Mouse (Mus musculus): ENCODE measurements around the gene Fam219b. TPM values are rescaled to one million over a fixed set of nuclear protein-coding genes. Genes with fewer than 3 reads are reported as not detected.

The Fam219b gene
- polyA plus RNA-seq, 1 experiment from 2014 or later = 11.2 TPM

GRCm38 (mm10) chr9:57564609-57565008, 27.3 kb downstream of the Fam219b start:
- WGBS (ENCODE audit: missing documents) = 95% methylated on average over 6 of the region's 6 CpGs
- no peak overlapping the region for H3K4me3 ChIP-seq (ENCODE audit: inconsistent target)
- peaks cover 29% of the 10 kb centered on the region for H3K36me3 ChIP-seq (ENCODE audit: inconsistent target)
- H3K79me2 ChIP-seq (ENCODE audit: inconsistent target) = peaks cover 78% of the 10 kb centered on the region
- no peak overlapping the region for H3K27ac ChIP-seq

- WGBS (ENCODE audit: missing documents) = 25% methylated on average over 9 of the region's 10 CpGs
These were observed 28.5 kb downstream of the Fam219b start for GRCm38 (mm10) chr9:57565741-57566221.

GRCm38 (mm10) chr9:57566846-57567245, 29.5 kb downstream of the Fam219b start:
- H3K27ac ChIP-seq = no peak overlapping the region
- H3K4me3 ChIP-seq (ENCODE audit: inconsistent target) = no peak overlapping the region
- 83% methylated on average over 7 of the region's 8 CpGs for WGBS (ENCODE audit: missing documents)
- H3K79me2 ChIP-seq (ENCODE audit: inconsistent target) = peaks cover 100% of the 10 kb centered on the region
- peaks cover 44% of the 10 kb centered on the region for H3K36me3 ChIP-seq (ENCODE audit: inconsistent target)

More at GRCm38 (mm10) chr9:57565741-57566221, 28.5 kb downstream of the Fam219b start:
- Histone ChIP-seq H3K79me2 (ENCODE audit: inconsistent target) (peaks cover 90% of the 10 kb centered on the region), H3K36me3 (ENCODE audit: inconsistent target) (peaks cover 41% of the 10 kb centered on the region), H3K27ac (peak overlapping the region; percentile 13; the same call in 1 of the 2 replicates), H3K4me3 (ENCODE audit: inconsistent target) (no peak overlapping the region)

GRCm38 (mm10) chr9:57568500-57568899, 31.2 kb downstream of the Fam219b start:
- Histone ChIP-seq H3K36me3 (ENCODE audit: inconsistent target) (peaks cover 58% of the 10 kb centered on the region), H3K4me3 (ENCODE audit: inconsistent target) (no peak overlapping the region), H3K27ac (no peak overlapping the region), H3K79me2 (ENCODE audit: inconsistent target) (peaks cover 100% of the 10 kb centered on the region)
- WGBS (ENCODE audit: missing documents) = 100% methylated on average over 5 of the region's 6 CpGs

- H3K79me2 ChIP-seq (ENCODE audit: inconsistent target) = peaks cover 77% of the 10 kb centered on the region
- H3K36me3 ChIP-seq (ENCODE audit: inconsistent target) = peaks cover 60% of the 10 kb centered on the region
- H3K4me3 ChIP-seq (ENCODE audit: inconsistent target) = no peak overlapping the region
- H3K27ac ChIP-seq = no peak overlapping the region
These were observed 37.1 kb downstream of the Fam219b start for GRCm38 (mm10) chr9:57574397-57574796.

GRCm38 (mm10) chr9:57575577-57575976, 38.2 kb downstream of the Fam219b start:
- peaks cover 60% of the 10 kb centered on the region for H3K36me3 ChIP-seq (ENCODE audit: inconsistent target)
- H3K79me2 ChIP-seq (ENCODE audit: inconsistent target) = peaks cover 65% of the 10 kb centered on the region
- no peak overlapping the region for H3K4me3 ChIP-seq (ENCODE audit: inconsistent target)
- no peak overlapping the region for H3K27ac ChIP-seq
- WGBS (ENCODE audit: missing documents) = 97% methylated on average over 3 of the region's 3 CpGs

GRCm38 (mm10) chr9:57577144-57577849, 40.0 kb downstream of the Fam219b start:
- Histone ChIP-seq H3K27ac (peak overlapping the region; percentile 21; the same call in 1 of the 2 replicates), H3K79me2 (ENCODE audit: inconsistent target) (peaks cover 48% of the 10 kb centered on the region; the same call in 1 of the 2 replicates), H3K36me3 (ENCODE audit: inconsistent target) (peaks cover 66% of the 10 kb centered on the region), H3K4me3 (ENCODE audit: inconsistent target) (no peak overlapping the region)
- 31% methylated on average over 6 of the region's 6 CpGs for WGBS (ENCODE audit: missing documents)

GRCm38 (mm10) chr9:57584991-57585390, 47.7 kb downstream of the Fam219b start:
- Histone ChIP-seq H3K4me3 (ENCODE audit: inconsistent target) (no peak overlapping the region), H3K79me2 (ENCODE audit: inconsistent target) (no peaks in the 10 kb centered on the region), H3K36me3 (ENCODE audit: inconsistent target) (peaks cover 65% of the 10 kb centered on the region), H3K27ac (no peak overlapping the region)
- WGBS (ENCODE audit: missing documents) = 80% methylated on average over 3 of the region's 3 CpGs

- H3K27ac ChIP-seq = no peak within 1 kb of the TSS
- WGBS (ENCODE audit: missing documents) = 1% methylated on average over 55 of the region's 58 CpGs
- no peaks in the 10 kb centered on the region for H3K79me2 ChIP-seq (ENCODE audit: inconsistent target)
- H3K4me3 ChIP-seq (ENCODE audit: inconsistent target) = peak within 1 kb of the TSS; percentile 39
- peaks cover 51% of the 10 kb centered on the region for H3K36me3 ChIP-seq (ENCODE audit: inconsistent target)
These were observed 52.1 kb downstream of the Fam219b start, which contains the start of gene Ulk3 for GRCm38 (mm10) chr9:57589224-57590126. Gene Ulk3, plus strand, starts transcription at chr9:57589452.

GRCm38 (mm10) chr9:57590726-57591125, 53.4 kb downstream of the Fam219b start:
- 88% methylated on average over 5 of the region's 5 CpGs for WGBS (ENCODE audit: missing documents)
- Histone ChIP-seq H3K4me3 (ENCODE audit: inconsistent target) (no peak overlapping the region), H3K36me3 (ENCODE audit: inconsistent target) (peaks cover 61% of the 10 kb centered on the region), H3K27ac (no peak overlapping the region), H3K79me2 (ENCODE audit: inconsistent target) (no peaks in the 10 kb centered on the region)

Other genes starting within 250 kb of the Fam219b start
- gene Ppcdc, start 97.4 kb upstream of the Fam219b start, polyA plus RNA-seq (2018) = 7.9 to 18.3 TPM (median 17.6 TPM) in 3 replicates
- gene Scamp5, start 69.5 kb upstream of the Fam219b start, polyA plus RNA-seq (2018) = 64.9 to 120 TPM (median 72.8 TPM) in 3 replicates
- gene Rpp25, start 33.5 kb upstream of the Fam219b start, polyA plus RNA-seq (2018) = 0.10 to 0.36 TPM in 2 of 3 replicates, not detected in the other
- 93.1 to 404 TPM (median 403 TPM) in 3 replicates for gene Cox5a, start 16.3 kb upstream of the Fam219b start, polyA plus RNA-seq (2018)
- gene Mpi, start 15.2 kb downstream of the Fam219b start, polyA plus RNA-seq (2018) = 16.5 to 25.5 TPM (median 20.0 TPM) in 3 replicates
- gene Scamp2, start 23.4 kb downstream of the Fam219b start, polyA plus RNA-seq (2018) = 90.8 to 189 TPM (median 140 TPM) in 3 replicates
- 6.1 to 12.5 TPM (median 6.5 TPM) in 3 replicates for gene Ulk3, start 51.9 kb downstream of the Fam219b start, polyA plus RNA-seq (2018)
- not detected in 3 replicates for gene Cplx3, start 68.8 kb downstream of the Fam219b start, polyA plus RNA-seq (2018)
- not detected in 3 replicates for gene Lman1l, start 83.2 kb downstream of the Fam219b start, polyA plus RNA-seq (2018)
- 144 to 160 TPM (median 149 TPM) in 3 replicates for gene Csk, start 116.1 kb downstream of the Fam219b start, polyA plus RNA-seq (2018)
- gene Cyp1a2, start 146.2 kb downstream of the Fam219b start, polyA plus RNA-seq (2018) = not detected in 3 replicates
- gene Cyp1a1, start 150.4 kb downstream of the Fam219b start, polyA plus RNA-seq (2018) = not detected in 3 replicates
- 5.3 to 7.7 TPM (median 6.3 TPM) in 3 replicates for gene Edc3, start 171.0 kb downstream of the Fam219b start, polyA plus RNA-seq (2018)
- 29.7 to 113 TPM (median 47.9 TPM) in 3 replicates for gene Clk3, start 228.3 kb downstream of the Fam219b start, polyA plus RNA-seq (2018)